Mouse (Mus musculus) spleen, adult 12 weeks (tissue): ENCODE data around the gene Gm48551.
A peak's percentile ranks its signal among the peaks of the same experiment; 100 is the strongest.

Source experiments
- DNase-seq: peaks from one replicate; pipeline ENCODE4 v3.0.0; 2022; ENCODE audit warnings: low spot score

Gene Gm48551

GRCm38 (mm10) chr10:81356991-81357844, 27.0 kb upstream of the Gm48551 start, which contains the start of gene Mfsd12:
Mfsd12 (plus strand) TSS chr10:81357491.
- DNase-seq: peak; percentile 87

GRCm38 (mm10) chr10:81358209-81358608, 26.1 kb upstream of the Gm48551 start:
- DNase-seq: no peak

- DNase-seq: no peak
Measured at GRCm38 (mm10) chr10:81358841-81359240, 25.4 kb upstream of the Gm48551 start.

GRCm38 (mm10) chr10:81360721-81361120, 23.5 kb upstream of the Gm48551 start:
- no peak for DNase-seq

- peak; percentile 70 for DNase-seq
Measured at GRCm38 (mm10) chr10:81362336-81362949, 21.8 kb upstream of the Gm48551 start.

GRCm38 (mm10) chr10:81363436-81364346, 20.6 kb upstream of the Gm48551 start:
- DNase-seq: no peak

- DNase-seq: no peak
Measured at GRCm38 (mm10) chr10:81364666-81365065, 19.6 kb upstream of the Gm48551 start.

- DNase-seq: no peak
Measured at GRCm38 (mm10) chr10:81365073-81365472, 19.2 kb upstream of the Gm48551 start.

GRCm38 (mm10) chr10:81365672-81366476, 18.4 kb upstream of the Gm48551 start, which contains the start of gene 4930404N11Rik:
4930404N11Rik (minus strand) TSS chr10:81365816.
- no peak for DNase-seq

GRCm38 (mm10) chr10:81366477-81367206, 17.6 kb upstream of the Gm48551 start:
- no peak for DNase-seq

- no peak for DNase-seq
Measured at GRCm38 (mm10) chr10:81367207-81367495, 17.1 kb upstream of the Gm48551 start.

GRCm38 (mm10) chr10:81375322-81375721, 8.9 kb upstream of the Gm48551 start:
- no peak for DNase-seq

- DNase-seq: no peak
Measured at GRCm38 (mm10) chr10:81376561-81377361, 7.5 kb upstream of the Gm48551 start.

- DNase-seq: no peak
Measured at GRCm38 (mm10) chr10:81377362-81377664, 7.0 kb upstream of the Gm48551 start.

- no peak for DNase-seq
Measured at GRCm38 (mm10) chr10:81377793-81378552, 6.3 kb upstream of the Gm48551 start, which contains the start of gene Fzr1. Fzr1 (minus strand) TSS chr10:81378516.

- DNase-seq: peak; percentile 100
Measured at GRCm38 (mm10) chr10:81378553-81379182, 5.6 kb upstream of the Gm48551 start.

GRCm38 (mm10) chr10:81379183-81379553, 5.1 kb upstream of the Gm48551 start:
- DNase-seq: no peak

GRCm38 (mm10) chr10:81379809-81380378, 4.4 kb upstream of the Gm48551 start:
- DNase-seq: no peak

- peak; percentile 90 for DNase-seq
Measured at GRCm38 (mm10) chr10:81382039-81382438, 2.2 kb upstream of the Gm48551 start.
